Mouse (Mus musculus) MN1 (cell line): ENCODE measurements around the gene Samd15.
A peak's percentile ranks its signal among the peaks of the same experiment; 100 is the strongest.
"Not testable (repeated sequence)": the region's sequence is repeated elsewhere in the genome, so short reads cannot be mapped to it uniquely, and the experiment has no call there.

Source experiments
- DNase-seq: peaks from one replicate; pipeline ENCODE4 v3.0.0-alpha.2; 2016; ENCODE audit warnings: low spot score

Samd15 gene

GRCm38 (mm10) chr12:87199206-87199972 lies at the start of gene Samd15:
TSS of gene Samd15 (plus strand) at chr12:87199723.
- peak; percentile 30 for DNase-seq

GRCm38 (mm10) chr12:87154448-87154847 lies 45.1 kb upstream of the Samd15 start:
- not testable (repeated sequence) for DNase-seq

- DNase-seq, result no peak
Observed at GRCm38 (mm10) chr12:87157361-87157760, 42.2 kb upstream of the Samd15 start.

GRCm38 (mm10) chr12:87158099-87158498 lies 41.4 kb upstream of the Samd15 start:
- no peak for DNase-seq

GRCm38 (mm10) chr12:87160310-87160709 lies 39.2 kb upstream of the Samd15 start:
- DNase-seq, result no peak

- DNase-seq, result no peak
Observed at GRCm38 (mm10) chr12:87160815-87161214, 38.7 kb upstream of the Samd15 start.

- no peak for DNase-seq
Observed at GRCm38 (mm10) chr12:87175194-87175946, 24.2 kb upstream of the Samd15 start.

GRCm38 (mm10) chr12:87177631-87178030 lies 21.9 kb upstream of the Samd15 start:
- no peak for DNase-seq

GRCm38 (mm10) chr12:87193008-87193407 lies 6.5 kb upstream of the Samd15 start:
- DNase-seq, result no peak

- DNase-seq, result no peak
Observed at GRCm38 (mm10) chr12:87195069-87195468, 4.5 kb upstream of the Samd15 start.

GRCm38 (mm10) chr12:87196310-87196709 lies 3.2 kb upstream of the Samd15 start:
- DNase-seq, result no peak

- peak; percentile 7 for DNase-seq
Observed at GRCm38 (mm10) chr12:87198792-87199191, 731 bp upstream of the Samd15 start.

- DNase-seq, result peak; percentile 85
Observed at GRCm38 (mm10) chr12:87199973-87200586, 557 bp downstream of the Samd15 start, which contains the start of gene Tmed8. TSS of gene Tmed8 (minus strand) at chr12:87200454.

- no peak for DNase-seq
Observed at GRCm38 (mm10) chr12:87201694-87202093, 2.2 kb downstream of the Samd15 start.

GRCm38 (mm10) chr12:87205789-87206188 lies 6.3 kb downstream of the Samd15 start:
- not testable (repeated sequence) for DNase-seq

- DNase-seq, result no peak
Observed at GRCm38 (mm10) chr12:87212844-87213606, 13.5 kb downstream of the Samd15 start.

GRCm38 (mm10) chr12:87216053-87216452 lies 16.5 kb downstream of the Samd15 start:
- no peak for DNase-seq

GRCm38 (mm10) chr12:87217596-87217995 lies 18.1 kb downstream of the Samd15 start:
- no peak for DNase-seq

GRCm38 (mm10) chr12:87219362-87219761 lies 19.8 kb downstream of the Samd15 start:
- DNase-seq, result peak; percentile 42

- DNase-seq, result no peak
Observed at GRCm38 (mm10) chr12:87224950-87225349, 25.4 kb downstream of the Samd15 start.

- DNase-seq, result no peak
Observed at GRCm38 (mm10) chr12:87226801-87227200, 27.3 kb downstream of the Samd15 start.

GRCm38 (mm10) chr12:87229633-87230032 lies 30.1 kb downstream of the Samd15 start:
- DNase-seq, result no peak
